Mouse (Mus musculus): ENCODE data around the gene Med19. TPM values are rescaled to one million over a fixed set of nuclear protein-coding genes. Genes with fewer than 3 reads are reported as not detected.
A peak's percentile ranks its signal among the peaks of the same experiment; 100 is the strongest.

Med19 gene
- polyA plus RNA-seq, 1 experiment from 2014 or later, result 50.1 TPM

DNA sequence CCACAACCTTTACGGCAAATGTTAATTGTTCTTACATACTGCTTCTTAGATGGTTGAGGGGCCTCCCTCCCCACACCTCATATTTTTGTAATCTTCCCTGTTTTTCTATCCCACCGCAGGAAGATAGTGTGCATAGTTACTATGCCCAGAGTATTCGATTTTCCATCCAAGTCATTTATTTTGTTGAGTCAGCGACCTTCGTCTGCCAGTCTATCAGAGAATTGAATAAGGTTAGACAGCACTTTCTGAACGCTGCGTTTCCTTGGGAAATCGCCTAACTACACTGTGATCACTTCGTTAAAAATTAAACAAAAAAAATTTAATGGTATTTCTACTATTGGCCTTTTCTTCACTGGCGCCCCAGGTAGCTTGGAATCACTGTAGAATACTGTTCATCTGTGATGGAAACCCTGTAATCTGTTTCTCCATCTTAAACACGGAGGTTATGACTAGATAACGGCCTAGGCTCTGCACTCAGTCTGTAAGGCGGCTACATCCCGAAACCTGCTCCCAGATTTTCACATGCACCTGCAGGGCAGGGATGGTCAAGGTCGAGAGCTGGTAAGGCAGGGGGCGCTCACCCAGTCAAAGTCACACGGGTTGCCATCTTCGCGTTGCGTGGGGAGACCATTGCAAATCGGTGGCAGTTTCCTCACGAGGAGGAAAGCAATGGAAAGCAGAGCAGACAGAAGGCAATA is 783 bp upstream of the Med19 start:
- H3K4me1 ChIP-seq, result peaks cover 24% of the 10 kb centered on the region
- H3K4me3 ChIP-seq, result peak overlapping the region; percentile 75
- peak overlapping the region; percentile 86 for H3K27ac ChIP-seq
- H3K27me3 ChIP-seq (ENCODE audit: poor library complexity, severe bottlenecking), result no peaks in the 10 kb centered on the region
- DNase-seq (ENCODE audit: extremely low spot score, low spot score), result no peak
- 12% methylated on average over 22 of the region's 22 CpGs for WGBS
- H3K9me3 ChIP-seq, result no peaks in the 10 kb centered on the region
- H3K36me3 ChIP-seq (replicated peaks), result peaks cover 64% of the 10 kb centered on the region

DNA sequence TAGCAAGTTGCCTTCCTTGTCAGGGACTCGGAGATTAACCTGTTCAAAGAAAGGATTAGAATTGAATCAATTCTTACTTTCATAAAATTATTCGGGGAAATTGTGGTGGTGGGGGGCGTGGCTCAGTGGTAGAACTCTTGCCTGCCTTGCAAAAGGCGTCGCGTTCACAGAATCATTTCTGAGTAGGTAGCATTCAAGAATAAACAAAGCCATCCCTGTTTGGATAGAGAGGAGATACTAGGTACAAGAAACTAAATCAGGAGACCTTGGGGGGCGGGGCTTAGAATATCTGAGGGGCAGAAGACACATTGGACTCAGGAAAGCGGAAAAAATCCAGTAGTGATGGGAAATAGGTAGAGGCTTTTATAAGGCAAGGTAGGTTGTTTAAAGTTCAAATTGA is 814 bp downstream of the Med19 start, which contains the start of gene Tmx2:
Gene Tmx2, minus strand, starts transcription at position 125 of the 400 bp plus-strand sequence.
- Histone ChIP-seq H3K4me1 (peaks cover 24% of the 10 kb centered on the region), H3K27ac (peak within 1 kb of the TSS; percentile 86), H3K27me3 (ENCODE audit: poor library complexity, severe bottlenecking) (no peaks in the 10 kb centered on the region), H3K4me3 (peak within 1 kb of the TSS; percentile 75), H3K9me3 (no peaks in the 10 kb centered on the region), H3K36me3 (replicated peaks) (peaks cover 63% of the 10 kb centered on the region)
- WGBS, result 18% methylated on average over 8 of the region's 8 CpGs
- no peak for DNase-seq (ENCODE audit: extremely low spot score, low spot score)

DNA sequence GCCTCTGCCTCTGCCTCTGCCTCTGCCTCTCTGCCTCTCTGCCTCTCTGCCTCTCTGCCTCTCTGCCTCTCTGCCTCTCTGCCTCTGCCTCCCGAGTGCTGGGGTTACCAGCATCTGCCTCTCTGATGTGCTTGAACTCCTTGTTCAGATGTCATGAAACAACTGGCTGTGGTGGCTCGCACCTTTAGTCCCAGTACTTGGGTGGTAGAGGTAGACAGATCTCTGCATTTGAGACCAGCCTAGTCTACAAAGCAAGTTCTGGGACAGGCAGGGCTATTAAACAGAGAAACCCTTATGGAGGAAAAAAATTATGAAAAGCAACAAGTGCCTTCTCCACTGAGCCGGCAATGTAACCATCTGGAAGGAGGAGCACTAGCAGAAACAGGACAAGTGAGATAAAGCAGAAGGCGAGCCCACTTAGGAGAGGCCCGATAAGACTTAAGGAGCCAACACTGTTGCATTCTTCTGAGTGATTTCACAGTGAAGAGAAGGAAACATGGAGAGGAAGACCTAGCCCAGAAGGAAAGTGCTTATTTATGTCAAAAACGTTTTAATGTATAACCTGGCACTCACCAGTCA is 4.5 kb downstream of the Med19 start:
- DNase-seq (ENCODE audit: extremely low spot score, low spot score), result no peak
- Histone ChIP-seq H3K4me1 (peaks cover 11% of the 10 kb centered on the region), H3K9me3 (no peaks in the 10 kb centered on the region; the same call in 1 of the 2 replicates), H3K27ac (peak overlapping the region; percentile 26; the same call in 1 of the 2 replicates), H3K27me3 (ENCODE audit: poor library complexity, severe bottlenecking) (no peaks in the 10 kb centered on the region), H3K36me3 (replicated peaks) (peaks cover 75% of the 10 kb centered on the region), H3K4me3 (no peak overlapping the region)
- 87% methylated on average over 6 of the region's 6 CpGs for WGBS

- Histone ChIP-seq H3K27me3 (ENCODE audit: poor library complexity, severe bottlenecking) (no peaks in the 10 kb centered on the region), H3K4me1 (no peaks in the 10 kb centered on the region), H3K27ac (no peak overlapping the region), H3K9me3 (no peaks in the 10 kb centered on the region; the same call in 1 of the 2 replicates), H3K36me3 (replicated peaks) (peaks cover 97% of the 10 kb centered on the region), H3K4me3 (no peak overlapping the region)
- 89% methylated on average over 2 of the region's 2 CpGs for WGBS
- DNase-seq (ENCODE audit: extremely low spot score, low spot score), result no peak
Observed at GRCm38 (mm10) chr2:84688080-84688844, 10.1 kb downstream of the Med19 start.

DNA sequence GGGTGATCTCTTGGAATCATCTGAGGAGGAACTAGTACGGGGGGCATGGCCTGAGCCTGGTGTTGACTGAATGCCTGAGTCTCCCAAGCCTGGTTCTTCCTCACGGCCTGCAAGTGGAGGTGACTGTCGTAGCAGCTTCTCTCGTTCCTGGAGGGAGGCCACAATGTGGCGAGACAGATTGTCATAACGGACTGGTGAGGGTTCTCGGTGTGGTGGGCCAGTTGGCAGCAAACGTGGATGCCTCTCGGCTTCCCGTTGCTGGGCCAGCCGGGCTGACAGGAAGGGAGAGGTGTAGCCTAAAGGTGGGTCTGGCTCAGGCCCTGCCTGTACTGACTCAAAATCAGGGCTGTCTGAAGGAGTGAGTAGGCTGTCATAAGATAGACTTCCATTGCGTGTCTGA is 11.8 kb downstream of the Med19 start:
- 93% methylated on average over 12 of the region's 12 CpGs for WGBS
- H3K27me3 ChIP-seq (ENCODE audit: poor library complexity, severe bottlenecking), result no peaks in the 10 kb centered on the region
- H3K27ac ChIP-seq, result no peak overlapping the region
- no peak overlapping the region for H3K4me3 ChIP-seq
- no peaks in the 10 kb centered on the region for H3K9me3 ChIP-seq
- H3K36me3 ChIP-seq (replicated peaks), result peaks cover 98% of the 10 kb centered on the region
- H3K4me1 ChIP-seq, result no peaks in the 10 kb centered on the region
- DNase-seq (ENCODE audit: extremely low spot score, low spot score), result no peak

- no peak overlapping the region for H3K27ac ChIP-seq
- peaks cover 94% of the 10 kb centered on the region for H3K36me3 ChIP-seq (replicated peaks)
- no peak overlapping the region for H3K4me3 ChIP-seq
- WGBS, result 94% methylated on average over 5 of the region's 5 CpGs
- H3K4me1 ChIP-seq, result no peaks in the 10 kb centered on the region
- no peaks in the 10 kb centered on the region for H3K27me3 ChIP-seq (ENCODE audit: poor library complexity, severe bottlenecking)
- DNase-seq (ENCODE audit: extremely low spot score, low spot score), result no peak
- H3K9me3 ChIP-seq, result no peaks in the 10 kb centered on the region
Observed at GRCm38 (mm10) chr2:84695007-84695695, 16.9 kb downstream of the Med19 start.

DNA sequence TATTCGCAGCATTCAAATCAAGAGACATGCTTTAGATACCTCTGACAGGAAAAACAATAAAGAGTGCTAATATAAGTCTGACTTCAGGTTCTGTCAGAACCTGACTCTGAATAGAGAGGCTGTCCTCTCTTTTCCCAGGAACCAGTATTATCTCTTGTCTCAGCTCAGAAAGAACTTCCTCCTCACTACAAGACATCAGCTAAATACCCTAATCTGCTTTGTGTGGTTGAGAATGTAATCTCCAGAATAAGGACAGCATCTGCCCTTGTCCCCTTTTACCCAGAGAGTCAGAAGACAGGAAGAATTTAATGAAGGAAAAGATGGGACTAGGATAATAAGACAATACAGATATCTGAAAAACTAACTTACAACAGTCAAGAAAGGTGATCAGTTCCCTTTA is 25.3 kb downstream of the Med19 start:
- Histone ChIP-seq H3K4me3 (no peak overlapping the region), H3K9me3 (no peaks in the 10 kb centered on the region), H3K27me3 (ENCODE audit: poor library complexity, severe bottlenecking) (no peaks in the 10 kb centered on the region), H3K27ac (no peak overlapping the region), H3K4me1 (peaks cover 17% of the 10 kb centered on the region; the same call in 1 of the 2 replicates), H3K36me3 (replicated peaks) (peaks cover 96% of the 10 kb centered on the region)
- 98% methylated on average over 1 of the region's 1 CpGs for WGBS
- DNase-seq (ENCODE audit: extremely low spot score, low spot score), result no peak

DNA sequence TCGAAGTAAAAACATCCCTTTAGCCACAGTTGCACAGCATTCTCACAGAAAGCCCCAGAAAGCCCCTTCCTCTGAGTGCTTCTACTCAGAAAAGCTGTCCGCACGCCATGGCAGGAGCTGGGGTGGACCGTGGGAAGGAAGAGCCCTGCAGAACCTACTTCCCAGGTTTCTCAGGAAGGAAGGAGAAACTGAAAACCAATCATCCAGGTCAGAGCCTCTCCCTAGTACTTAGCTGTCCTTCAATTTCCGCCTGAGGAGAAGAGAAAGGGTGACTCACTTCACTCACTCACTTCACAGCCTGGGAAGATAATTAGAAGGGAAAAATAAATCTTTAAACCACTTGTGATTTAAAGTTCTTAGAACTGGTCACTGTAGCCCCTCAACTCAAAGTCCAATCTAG is 26.1 kb downstream of the Med19 start:
- peaks cover 21% of the 10 kb centered on the region; the same call in 1 of the 2 replicates for H3K4me1 ChIP-seq
- peaks cover 96% of the 10 kb centered on the region for H3K36me3 ChIP-seq (replicated peaks)
- WGBS, result 78% methylated on average over 5 of the region's 5 CpGs
- H3K9me3 ChIP-seq, result no peaks in the 10 kb centered on the region
- no peak overlapping the region for H3K27ac ChIP-seq
- no peak for DNase-seq (ENCODE audit: extremely low spot score, low spot score)
- no peak overlapping the region for H3K4me3 ChIP-seq
- H3K27me3 ChIP-seq (ENCODE audit: poor library complexity, severe bottlenecking), result no peaks in the 10 kb centered on the region

GRCm38 (mm10) chr2:84705295-84705694 is 27.1 kb downstream of the Med19 start:
- H3K9me3 ChIP-seq, result no peaks in the 10 kb centered on the region
- peaks cover 96% of the 10 kb centered on the region for H3K36me3 ChIP-seq (replicated peaks)
- H3K4me3 ChIP-seq, result no peak overlapping the region
- H3K4me1 ChIP-seq, result peaks cover 21% of the 10 kb centered on the region; the same call in 1 of the 2 replicates
- 84% methylated on average over 1 of the region's 1 CpGs for WGBS
- no peak overlapping the region for H3K27ac ChIP-seq
- no peak for DNase-seq (ENCODE audit: extremely low spot score, low spot score)
- no peaks in the 10 kb centered on the region for H3K27me3 ChIP-seq (ENCODE audit: poor library complexity, severe bottlenecking)

- Histone ChIP-seq H3K9me3 (no peaks in the 10 kb centered on the region), H3K27ac (no peak overlapping the region), H3K36me3 (replicated peaks) (peaks cover 88% of the 10 kb centered on the region), H3K4me3 (no peak overlapping the region), H3K27me3 (ENCODE audit: poor library complexity, severe bottlenecking) (no peaks in the 10 kb centered on the region), H3K4me1 (peaks cover 26% of the 10 kb centered on the region; the same call in 1 of the 2 replicates)
- WGBS, result 47% methylated on average over 1 of the region's 1 CpGs
- DNase-seq (ENCODE audit: extremely low spot score, low spot score), result no peak
Observed at GRCm38 (mm10) chr2:84707523-84707922, 29.3 kb downstream of the Med19 start.

DNA sequence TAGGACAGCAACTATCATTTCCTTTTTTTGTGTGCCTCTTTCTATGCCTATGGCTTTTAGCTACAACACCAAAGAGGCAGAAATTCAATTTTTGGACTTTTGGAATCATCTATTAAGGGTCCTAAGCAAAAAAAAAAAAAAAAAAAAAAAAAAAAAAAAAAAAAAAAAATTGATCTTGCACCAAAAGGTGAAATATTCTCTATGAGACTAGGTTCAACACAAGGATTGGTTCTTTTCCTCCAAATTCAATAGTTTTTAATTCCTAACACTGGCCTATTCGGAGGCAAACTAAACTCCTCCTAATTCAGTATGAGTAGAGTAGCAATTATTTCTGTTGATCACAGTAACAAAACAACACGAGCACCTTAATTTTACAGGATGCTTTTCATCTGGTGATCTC is 33.7 kb downstream of the Med19 start:
- Histone ChIP-seq H3K27me3 (ENCODE audit: poor library complexity, severe bottlenecking) (no peaks in the 10 kb centered on the region), H3K4me1 (peaks cover 51% of the 10 kb centered on the region), H3K36me3 (replicated peaks) (peaks cover 45% of the 10 kb centered on the region), H3K9me3 (no peaks in the 10 kb centered on the region), H3K27ac (no peak overlapping the region), H3K4me3 (no peak overlapping the region)
- WGBS, result 92% methylated on average over 2 of the region's 2 CpGs
- DNase-seq (ENCODE audit: extremely low spot score, low spot score), result no peak

DNA sequence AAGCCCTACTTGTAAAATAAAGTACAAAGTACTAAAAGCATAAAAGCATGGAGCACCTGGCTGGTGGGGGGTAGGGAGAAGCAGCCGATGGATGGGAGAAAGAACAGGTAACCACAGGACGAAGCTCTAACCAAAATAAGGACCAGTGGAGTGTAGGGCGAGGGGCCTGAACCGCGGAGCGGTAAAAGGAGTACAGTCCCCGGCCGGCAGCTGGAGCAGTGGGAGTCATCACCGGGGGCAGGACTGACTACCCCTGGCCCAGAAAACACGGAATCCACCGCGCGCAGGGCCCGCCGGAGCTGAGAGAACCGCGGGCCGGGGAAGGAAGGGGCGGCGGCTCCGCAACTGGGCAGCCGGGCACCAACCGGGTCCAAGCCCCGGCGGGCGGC is 36.2 kb downstream of the Med19 start:
- Histone ChIP-seq H3K9me3 (no peaks in the 10 kb centered on the region), H3K36me3 (replicated peaks) (peaks cover 20% of the 10 kb centered on the region), H3K27me3 (ENCODE audit: poor library complexity, severe bottlenecking) (no peaks in the 10 kb centered on the region), H3K4me1 (peaks cover 33% of the 10 kb centered on the region), H3K27ac (peak overlapping the region; percentile 96), H3K4me3 (peak overlapping the region; percentile 74)
- WGBS, result 0% methylated on average over 24 of the region's 26 CpGs
- DNase-seq (ENCODE audit: extremely low spot score, low spot score), result no peak
